Mouse (Mus musculus) spleen, embryonic (tissue): Measurements from ENCODE around the gene Irgq.
"Not testable (repeated sequence)": the region's sequence is repeated elsewhere in the genome, so short reads cannot be mapped to it uniquely, and the experiment has no call there.

Experiments used
- CTCF ChIA-PET: fragments of 350-600 bp; sonication (Branson Sonifier 250); formaldehyde crosslinking; loops from one replicate; lab custom pipeline; 2022; lab: Charles Lee

Irgq gene

GRCm38 (mm10) chr7:24507726-24508114 is 22.8 kb upstream of the Irgq start:
- CTCF ChIA-PET, result interaction anchor here (0.7 to 1.0 kb wide), 3 partner anchors 12 to 46 kb away, joined by 3 to 15 read pairs (median 13); no protein-coding TSS in a partner anchor

DNA sequence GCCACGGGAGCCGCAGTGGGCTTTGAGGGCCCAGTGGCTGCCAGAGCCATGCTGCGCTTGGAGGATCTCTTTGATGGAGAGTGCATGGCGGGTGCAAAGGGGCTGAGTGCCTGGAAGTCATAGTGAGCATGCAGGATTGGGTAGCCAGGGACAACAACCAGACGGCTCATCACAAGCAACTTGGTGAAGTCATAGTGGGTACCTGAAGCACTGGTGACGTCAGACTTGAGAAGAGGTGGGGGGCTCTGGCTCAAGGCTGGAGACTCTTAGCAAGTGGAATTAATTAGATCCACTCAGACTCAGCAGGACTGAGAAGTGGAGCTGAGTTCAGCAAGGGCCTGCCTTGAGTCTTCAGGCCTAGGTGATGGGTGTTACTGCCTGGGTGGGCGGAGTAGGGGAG is 18.1 kb upstream of the Irgq start, which contains the start of gene AC161166.1:
AC161166.1 (minus strand) TSS at position 101 of the 400 bp plus-strand sequence.
- CTCF ChIA-PET, result no interaction called here

DNA sequence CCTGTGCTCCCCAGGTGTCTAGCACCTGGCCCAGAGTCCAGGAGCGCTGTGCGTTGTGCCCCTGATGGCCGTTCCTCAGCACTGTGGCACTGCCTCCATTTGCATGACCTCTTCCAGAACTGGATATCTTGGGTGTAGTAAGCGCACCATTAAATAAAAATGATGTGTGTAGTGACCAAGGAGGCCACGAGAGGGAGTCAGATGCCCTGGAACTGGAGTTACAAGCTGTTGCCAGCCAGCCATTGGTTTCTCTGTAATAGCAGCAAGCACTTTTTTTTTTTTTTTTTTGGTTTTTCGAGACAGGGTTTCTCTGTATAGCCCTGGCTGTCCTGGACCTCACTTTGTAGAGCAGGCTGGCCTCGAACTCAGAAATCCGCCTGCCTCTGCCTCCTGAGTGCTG is 14.2 kb upstream of the Irgq start:
- CTCF ChIA-PET, result not testable (repeated sequence)

DNA sequence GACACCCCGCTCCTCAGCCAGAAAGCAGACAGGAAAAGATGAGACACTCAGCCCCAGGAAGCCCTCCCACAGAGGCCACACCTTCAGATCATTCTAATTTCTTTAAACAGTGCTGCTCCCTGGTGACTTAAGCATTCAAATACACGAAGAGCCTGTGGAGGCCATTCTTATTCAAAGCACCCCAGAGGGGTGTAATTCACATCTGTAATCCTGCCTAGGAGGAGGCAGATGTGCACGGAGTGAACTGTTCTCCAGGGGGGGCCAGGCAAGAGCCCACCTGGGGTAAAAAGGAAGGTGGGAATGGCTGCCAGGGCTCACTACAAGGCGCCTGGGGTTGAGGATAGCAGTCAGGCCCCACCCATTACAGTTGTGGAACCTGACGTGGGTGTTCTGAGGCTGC is 13.4 kb upstream of the Irgq start:
- CTCF ChIA-PET, result no interaction called here

DNA sequence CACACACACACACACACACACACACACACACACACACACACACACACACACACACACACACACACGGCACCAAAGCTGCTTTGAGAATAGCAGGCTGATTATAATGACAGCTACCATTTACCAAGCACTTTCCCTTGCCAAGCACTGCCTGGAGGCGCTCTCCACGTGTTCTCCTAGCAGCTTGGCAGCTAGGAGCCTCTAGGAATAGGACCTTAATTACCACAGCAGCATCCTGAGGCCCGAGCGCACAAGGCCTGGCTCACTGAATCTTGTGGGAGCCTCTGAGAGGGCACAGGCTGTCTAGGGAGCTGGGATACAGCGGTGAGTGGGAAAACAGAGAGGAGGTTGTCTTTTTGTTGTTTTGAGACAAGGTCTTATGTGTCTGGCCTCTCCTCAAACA is 12.8 kb upstream of the Irgq start:
- CTCF ChIA-PET, result interaction anchor here (0.9 kb wide), 1 partner anchor 15 kb away, joined by 4 read pairs; no protein-coding TSS in a partner anchor

GRCm38 (mm10) chr7:24519130-24519529 is 11.4 kb upstream of the Irgq start:
- CTCF ChIA-PET, result no interaction called here

GRCm38 (mm10) chr7:24520054-24520453 is 10.4 kb upstream of the Irgq start:
- CTCF ChIA-PET, result not testable (repeated sequence)

GRCm38 (mm10) chr7:24522805-24523204 is 7.7 kb upstream of the Irgq start:
- CTCF ChIA-PET, result no interaction called here

DNA sequence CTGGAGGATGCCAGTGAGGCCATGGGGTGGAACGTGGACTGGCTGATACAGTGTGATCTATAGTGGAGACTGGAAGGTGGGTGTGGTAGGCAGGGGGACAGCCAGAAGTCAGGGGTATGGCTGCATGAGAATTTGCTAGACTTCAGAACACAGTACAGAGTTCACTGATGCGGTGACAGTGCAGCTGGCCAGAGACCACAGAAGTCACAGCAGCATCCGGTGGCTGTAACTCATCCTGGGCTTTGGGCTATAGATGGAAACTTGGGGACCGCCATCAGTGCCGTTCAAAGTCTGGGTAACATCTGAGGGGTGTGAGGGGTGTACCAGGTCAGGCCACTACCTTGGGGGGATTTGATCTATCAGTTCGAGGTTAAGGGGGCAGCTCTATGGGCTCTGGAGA is 6.8 kb upstream of the Irgq start:
- CTCF ChIA-PET, result no interaction called here

DNA sequence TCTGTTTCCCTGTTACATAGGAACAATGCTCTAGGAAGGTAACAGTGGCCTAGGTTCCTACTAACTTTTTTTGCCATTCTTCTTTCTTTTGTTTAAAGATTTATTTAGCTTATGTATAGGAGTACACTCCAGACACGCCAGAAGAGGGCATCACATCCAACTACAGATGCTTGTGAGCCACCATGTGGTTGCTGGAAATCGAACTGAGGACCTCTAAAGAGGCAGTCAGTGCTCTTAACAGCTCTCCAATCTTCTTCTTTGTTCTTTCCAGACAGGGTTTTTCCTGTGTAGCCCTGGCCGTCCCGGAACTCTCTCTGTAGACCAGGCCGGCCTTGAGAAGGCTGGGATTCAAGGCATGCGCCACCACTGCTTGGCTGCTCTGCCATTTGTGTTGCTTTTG is 5.5 kb upstream of the Irgq start:
- CTCF ChIA-PET, result interaction anchor here (0.7 kb wide), 1 partner anchor 190 kb away, joined by 3 read pairs; no protein-coding TSS in a partner anchor

DNA sequence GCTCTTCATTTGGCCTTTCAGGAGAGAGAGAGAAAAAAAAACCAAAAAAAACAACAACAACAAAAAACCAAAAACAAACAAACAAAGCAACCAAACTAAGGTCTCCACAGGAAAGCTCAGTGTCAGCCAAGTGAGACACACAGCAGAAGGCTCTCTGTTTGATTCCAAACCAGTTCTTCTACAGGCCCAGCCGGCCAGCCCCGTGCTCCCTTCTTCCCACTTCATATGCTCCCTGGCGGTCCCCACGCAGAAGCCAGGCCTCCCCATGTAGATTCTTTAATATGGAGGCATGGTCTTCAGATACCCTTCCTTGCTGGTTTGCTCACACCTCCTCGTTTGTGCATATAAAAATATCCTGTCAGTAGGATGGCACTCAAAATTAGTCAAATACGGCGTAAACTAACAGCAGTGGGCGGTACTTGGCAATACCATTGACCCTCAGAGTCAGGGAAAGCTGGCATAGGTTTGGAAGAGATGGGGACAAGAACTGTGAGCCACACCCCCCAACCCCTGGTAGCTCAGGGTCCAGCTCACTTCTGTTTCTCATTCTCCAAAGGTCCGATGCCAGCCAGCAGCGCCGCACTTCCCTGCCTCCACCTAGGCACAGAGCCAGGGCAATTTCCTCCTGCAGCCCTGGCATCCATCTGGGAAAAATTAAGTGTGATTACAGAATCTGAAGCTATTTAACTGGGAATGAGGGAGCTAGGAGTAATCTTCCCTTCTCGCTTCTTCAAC is 4.6 kb upstream of the Irgq start:
- CTCF ChIA-PET, result interaction anchor here (0.7 kb wide), 2 partner anchors 191 to 458 kb away, joined by 3 read pairs; no protein-coding TSS in a partner anchor

DNA sequence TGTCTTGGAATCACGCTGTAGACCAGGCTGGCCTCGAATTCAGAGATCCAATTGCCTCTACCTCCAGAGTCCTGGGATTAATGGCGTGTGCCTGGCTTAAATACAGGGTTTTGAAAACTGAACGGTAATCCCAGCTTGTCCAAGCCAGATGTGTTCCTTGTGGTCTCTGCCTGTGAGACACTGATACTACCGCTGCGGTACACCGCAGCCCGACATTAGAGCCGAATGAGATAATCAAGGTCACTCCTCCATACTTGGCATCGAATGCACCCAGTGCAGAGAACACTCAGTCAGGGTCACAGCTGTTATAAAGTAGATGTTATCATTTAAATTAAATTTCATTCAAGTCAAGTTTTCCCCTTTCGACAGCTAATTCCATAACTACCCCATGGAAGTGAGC is 1.6 kb upstream of the Irgq start:
- CTCF ChIA-PET, result no interaction called here

DNA sequence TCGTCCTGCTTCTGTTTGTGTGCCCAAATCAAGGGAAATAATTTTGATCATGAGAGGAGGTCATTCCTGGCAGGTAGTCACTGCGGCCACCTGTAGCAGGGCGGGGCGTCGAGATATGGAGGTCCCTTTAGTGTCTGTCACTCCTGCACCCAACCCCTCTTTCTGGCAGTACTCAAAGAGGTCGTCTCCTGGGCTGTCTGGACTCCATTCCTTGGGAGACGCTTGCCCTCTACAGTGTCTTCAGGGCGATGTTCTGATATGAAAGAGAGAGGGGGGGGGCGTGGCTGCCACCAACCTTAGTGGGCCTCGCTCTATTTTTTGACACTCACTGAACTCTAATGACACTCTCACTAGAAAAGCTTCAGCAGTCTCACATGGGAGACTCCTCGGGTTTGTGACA is 909 bp upstream of the Irgq start:
- CTCF ChIA-PET, result interaction anchor here (0.6 kb wide), 1 partner anchor 162 kb away, joined by 3 read pairs; no protein-coding TSS in a partner anchor

DNA sequence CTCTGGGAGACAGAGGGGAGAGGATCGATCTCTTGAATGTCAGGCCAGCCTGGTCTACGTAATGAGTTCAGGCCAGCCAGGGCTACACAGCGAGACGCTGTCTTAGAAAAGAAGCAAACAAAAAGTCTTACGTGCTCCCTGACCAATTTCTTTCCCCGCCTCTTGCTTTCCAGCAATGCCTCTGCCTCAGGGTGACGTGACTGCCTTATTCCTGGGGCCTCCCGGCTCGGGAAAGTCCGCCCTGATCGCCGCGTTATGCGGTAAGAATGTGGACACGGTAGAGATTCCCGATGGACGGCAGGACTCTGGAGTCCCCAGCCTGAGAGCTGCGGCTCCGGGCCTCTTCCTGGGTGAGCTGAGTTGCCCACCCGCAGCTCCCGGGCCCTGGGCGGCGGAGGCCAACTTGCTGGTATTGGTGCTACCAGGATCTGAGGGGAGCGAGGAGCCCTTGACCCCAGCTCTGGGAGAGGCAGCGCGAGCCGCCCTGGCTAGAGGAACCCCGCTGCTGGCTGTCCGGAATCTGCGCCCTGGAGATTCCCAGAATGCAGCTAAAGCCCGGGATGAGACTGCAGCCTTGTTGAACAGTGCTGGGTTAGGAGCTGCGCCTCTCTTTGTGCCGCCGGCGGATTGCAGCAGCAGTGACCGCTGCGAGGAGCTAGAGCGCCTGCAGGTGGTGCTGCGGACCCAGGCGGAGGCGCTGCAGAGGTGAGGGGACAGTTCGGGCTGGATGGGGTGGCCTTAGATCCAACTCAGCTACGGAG is 902 bp downstream of the Irgq start:
- CTCF ChIA-PET, result interaction anchor here (0.6 to 1.3 kb wide), 4 partner anchors 15 to 168 kb away, joined by 3 to 6 read pairs (median 3); partner anchors contain the start of gene Xrcc1

- CTCF ChIA-PET, result interaction anchor here (1.0 kb wide), 1 partner anchor 69 kb away, joined by 9 read pairs; no protein-coding TSS in a partner anchor
These were observed 2.6 kb downstream of the Irgq start for GRCm38 (mm10) chr7:24533031-24533571.

DNA sequence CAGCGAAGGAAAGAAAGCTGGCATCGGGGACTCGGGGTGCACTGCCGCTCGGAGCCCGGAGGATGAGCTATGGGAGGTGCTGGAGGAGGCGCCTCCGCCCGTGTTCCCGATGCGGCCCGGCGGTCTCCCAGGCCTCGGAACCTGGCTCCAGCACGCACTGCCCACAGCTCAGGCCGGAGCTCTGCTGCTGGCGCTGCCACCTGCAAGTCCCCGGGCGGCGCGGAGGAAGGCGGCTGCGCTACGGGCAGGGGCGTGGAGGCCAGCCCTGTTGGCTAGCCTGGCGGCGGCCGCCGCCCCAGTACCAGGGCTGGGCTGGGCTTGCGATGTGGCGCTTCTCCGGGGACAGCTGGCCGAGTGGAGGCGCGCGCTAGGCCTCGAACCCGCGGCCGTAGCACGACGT is 3.3 kb downstream of the Irgq start:
- CTCF ChIA-PET, result interaction anchor here (0.6 kb wide), 1 partner anchor 60 kb away, joined by 9 read pairs; no protein-coding TSS in a partner anchor

DNA sequence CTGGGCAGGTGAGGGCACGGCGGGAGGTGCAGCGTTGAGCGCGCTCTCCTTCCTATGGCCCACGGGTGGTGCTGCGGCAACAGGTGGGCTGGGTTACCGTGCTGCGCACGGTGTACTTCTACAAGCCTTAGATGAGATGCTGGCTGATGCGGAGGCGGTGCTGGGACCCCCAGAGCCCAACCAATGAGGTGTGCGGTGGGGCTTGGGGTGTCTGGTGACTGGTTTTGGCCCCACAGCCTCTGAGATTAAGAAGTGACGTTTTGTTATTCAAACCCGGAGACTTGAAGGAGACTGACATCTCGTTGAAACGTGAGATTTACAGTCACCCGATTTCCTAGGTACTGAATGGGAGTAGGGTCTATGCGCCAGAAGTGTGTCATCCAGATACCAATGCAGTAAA is 3.8 kb downstream of the Irgq start:
- CTCF ChIA-PET, result no interaction called here

DNA sequence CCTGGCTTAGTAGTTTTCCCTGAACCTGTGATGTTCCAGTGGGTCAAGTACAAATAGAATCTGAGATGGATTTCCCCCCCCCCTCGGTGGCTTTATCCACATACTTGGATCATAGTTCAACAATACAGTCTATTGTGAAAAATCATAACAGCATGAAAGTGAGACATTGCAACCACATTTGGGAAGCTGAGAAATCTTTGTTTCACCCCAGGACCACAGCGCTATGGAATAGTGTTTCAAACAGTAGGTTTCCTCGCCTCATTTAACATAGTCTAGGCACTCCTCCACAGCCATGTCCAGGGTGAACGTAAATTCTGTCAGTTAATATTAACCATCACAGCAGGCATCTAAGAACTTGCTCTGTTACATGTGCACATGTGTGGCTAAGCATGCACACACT is 6.6 kb downstream of the Irgq start:
- CTCF ChIA-PET, result interaction anchor here (0.7 kb wide), 1 partner anchor 26 kb away, joined by 3 read pairs; no protein-coding TSS in a partner anchor

GRCm38 (mm10) chr7:24537591-24537990 is 7.1 kb downstream of the Irgq start:
- CTCF ChIA-PET, result interaction anchor here (0.7 kb wide), 1 partner anchor 26 kb away, joined by 3 read pairs; no protein-coding TSS in a partner anchor

DNA sequence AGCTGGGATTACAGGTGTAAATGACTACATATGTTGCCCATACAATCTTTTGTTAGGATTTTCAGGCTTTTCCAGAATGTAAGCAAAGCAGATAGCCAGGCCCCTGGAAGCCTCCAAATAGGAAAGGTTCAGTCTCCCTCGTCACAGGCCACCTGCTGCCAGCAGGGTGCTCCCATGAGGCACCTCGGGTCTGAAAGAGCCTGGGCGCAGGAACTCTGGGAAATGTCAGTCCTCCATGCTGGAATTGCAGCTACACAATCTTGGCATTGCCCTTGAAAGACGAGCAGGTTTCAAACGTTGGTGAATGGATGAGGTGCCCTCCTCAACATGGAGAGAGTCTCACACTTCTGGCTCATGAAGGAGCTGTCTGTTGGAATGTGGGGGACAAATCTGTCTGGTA is 7.7 kb downstream of the Irgq start:
- CTCF ChIA-PET, result interaction anchor here (0.6 kb wide), 1 partner anchor 247 kb away, joined by 5 read pairs; no protein-coding TSS in a partner anchor

GRCm38 (mm10) chr7:24538701-24539100 is 8.2 kb downstream of the Irgq start:
- CTCF ChIA-PET, result no interaction called here

DNA sequence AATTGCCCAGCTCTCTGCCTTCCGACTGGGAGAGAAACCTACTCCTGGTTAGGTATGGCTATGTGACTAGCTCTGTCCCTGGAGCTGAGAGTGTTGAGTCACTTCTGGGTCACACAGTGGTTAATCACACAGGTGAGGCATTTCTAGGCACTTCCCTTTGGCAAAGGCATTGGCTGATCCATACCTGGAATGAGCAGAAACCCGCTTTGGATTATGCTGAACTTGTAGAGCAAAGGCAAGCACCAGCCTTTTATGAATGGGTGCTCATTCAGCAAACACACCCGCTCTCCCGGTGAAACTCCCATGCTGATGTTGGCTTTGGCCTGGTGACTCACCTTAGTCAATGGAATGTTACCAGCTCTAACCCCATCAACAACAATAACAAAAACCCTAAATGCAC is 9.2 kb downstream of the Irgq start:
- CTCF ChIA-PET, result no interaction called here
